Mouse (Mus musculus) embryonic facial prominence, embryonic 13.5 days (tissue): ENCODE measurements around the gene Ifi47. TPM values are rescaled to one million over a fixed set of nuclear protein-coding genes. Genes with fewer than 3 reads are reported as not detected.

ENCODE experiments used
- ATAC-seq: fragments of 200-750 bp; cut with Nextera tagmentation; 2 replicates; pipeline ENCODE4 v1.8.0; 2017; ENCODE audit warnings: low read depth; ENCODE audit not compliant: insufficient number of reproducible peaks, insufficient read depth, low FRiP score, low TSS enrichment
- H3K27ac ChIP-seq: fragments of 300-500 bp; sonication (generic); 2 replicates; pipeline ENCODE4 v1.5.1; 2015; ENCODE audit warnings: moderate library complexity, mild to moderate bottlenecking, inconsistent platforms
- H3K27me3 ChIP-seq: fragments of 300-500 bp; sonication (generic); 2 replicates; pipeline ENCODE4 v1.6.1; 2015; ENCODE audit warnings: mild to moderate bottlenecking, inconsistent platforms
- H3K36me3 ChIP-seq: fragments of 300-500 bp; sonication (generic); 2 replicates; pipeline ENCODE4 v1.6.1; 2015; ENCODE audit warnings: mild to moderate bottlenecking, inconsistent platforms
- H3K4me1 ChIP-seq: fragments of 300-500 bp; sonication (generic); 2 replicates; pipeline ENCODE4 v1.6.1; 2015; ENCODE audit warnings: inconsistent platforms
- H3K4me2 ChIP-seq: fragments of 300-500 bp; sonication (generic); 2 replicates; pipeline ENCODE4 v1.6.1; 2015; ENCODE audit warnings: moderate library complexity, mild to moderate bottlenecking, inconsistent platforms
- H3K4me3 ChIP-seq: fragments of 300-500 bp; sonication (generic); 2 replicates; pipeline ENCODE4 v1.5.1; 2015; ENCODE audit warnings: mild to moderate bottlenecking, inconsistent platforms
- H3K9ac ChIP-seq: fragments of 300-500 bp; sonication (generic); 2 replicates; pipeline ENCODE4 v1.6.1; 2015; ENCODE audit warnings: mild to moderate bottlenecking, inconsistent platforms
- H3K9me3 ChIP-seq: fragments of 300-500 bp; sonication (generic); 2 replicates; pipeline ENCODE4 v1.6.1; 2016; ENCODE audit warnings: inconsistent platforms
- WGBS: fragments of 180-500 bp; shearing (Covaris S2); methylation state at CpG from one replicate; pipeline ENCODE4 v1.1.7; 2015; ENCODE audit warnings: mixed read lengths; 5-methylcytosine and 5-hydroxymethylcytosine counted together
- polyA plus RNA-seq: library from polyadenylated mRNA; unstranded; fragments of >200 nt; fragmentation: Nextera tagmentation; extraction: Ambion mirVana; gene quantifications from 2 replicates; pipeline ENCODE4 v1.2.1, GENCODE M21; 2015

The Ifi47 gene
- polyA plus RNA-seq, 1 experiment from 2014 or later, result 0.72 TPM

DNA sequence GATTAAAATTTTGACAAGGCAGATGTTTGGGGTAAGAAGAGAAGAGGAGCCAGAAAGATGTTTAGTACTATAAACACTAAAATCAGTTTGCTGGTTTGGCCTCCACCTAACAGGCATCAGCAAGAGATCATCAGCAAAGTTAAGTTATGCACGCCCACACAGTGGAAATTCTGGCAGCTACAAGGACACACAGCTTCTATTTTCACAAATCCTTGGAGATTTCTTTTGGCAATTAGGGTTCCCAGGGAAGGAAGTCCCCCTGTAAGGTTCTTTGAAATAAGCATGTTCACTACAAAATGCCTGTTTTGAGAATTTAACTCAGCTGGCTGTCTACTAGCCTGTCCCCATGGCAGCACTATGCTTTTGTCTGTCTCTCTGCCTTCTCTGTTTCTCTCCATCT, 34.6 kb downstream of the Ifi47 start:
- Histone ChIP-seq H3K4me1 (no peaks in the 10 kb centered on the region), H3K36me3 (no peaks in the 10 kb centered on the region), H3K9me3 (no peaks in the 10 kb centered on the region), H3K4me3 (no peak overlapping the region), H3K9ac (no peak overlapping the region), H3K27ac (no peak overlapping the region), H3K27me3 (no peaks in the 10 kb centered on the region), H3K4me2 (no peak overlapping the region)
- 76% methylated on average over 1 of the region's 1 CpGs for WGBS
- ATAC-seq, result no peak

DNA sequence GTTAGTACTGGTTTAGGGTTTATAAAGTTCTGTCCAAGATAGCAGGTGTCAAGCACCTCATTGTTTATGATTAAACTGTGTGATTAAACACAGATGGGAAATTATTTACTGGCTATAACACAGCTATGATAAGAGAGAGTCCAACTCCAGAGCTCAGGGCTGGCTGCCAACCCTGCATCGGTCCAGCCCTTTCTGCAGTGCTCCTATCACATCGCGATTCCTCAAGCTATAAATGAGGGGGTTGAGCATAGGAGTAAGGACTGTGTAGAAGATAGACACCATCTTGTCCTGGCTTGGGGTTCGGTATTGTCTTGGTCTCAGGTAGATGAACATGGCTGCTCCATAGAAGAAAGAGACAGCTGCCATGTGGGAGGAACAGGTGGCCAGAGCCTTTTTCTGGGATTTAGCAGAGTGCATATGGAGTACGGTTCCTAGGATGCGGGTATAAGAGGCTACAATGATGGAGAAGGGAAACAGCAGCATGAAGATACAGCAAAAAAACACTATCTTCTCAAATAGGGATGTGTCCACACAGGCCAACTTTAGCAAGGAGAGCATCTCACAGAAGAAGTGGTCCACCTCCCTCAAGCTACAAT, 36.3 kb downstream of the Ifi47 start:
- Histone ChIP-seq H3K36me3 (no peaks in the 10 kb centered on the region), H3K9me3 (no peaks in the 10 kb centered on the region), H3K27ac (no peak overlapping the region), H3K9ac (no peak overlapping the region), H3K4me3 (no peak overlapping the region), H3K4me2 (no peak overlapping the region), H3K27me3 (no peaks in the 10 kb centered on the region), H3K4me1 (no peaks in the 10 kb centered on the region)
- no peak for ATAC-seq
- WGBS, result 91% methylated on average over 6 of the region's 6 CpGs

DNA sequence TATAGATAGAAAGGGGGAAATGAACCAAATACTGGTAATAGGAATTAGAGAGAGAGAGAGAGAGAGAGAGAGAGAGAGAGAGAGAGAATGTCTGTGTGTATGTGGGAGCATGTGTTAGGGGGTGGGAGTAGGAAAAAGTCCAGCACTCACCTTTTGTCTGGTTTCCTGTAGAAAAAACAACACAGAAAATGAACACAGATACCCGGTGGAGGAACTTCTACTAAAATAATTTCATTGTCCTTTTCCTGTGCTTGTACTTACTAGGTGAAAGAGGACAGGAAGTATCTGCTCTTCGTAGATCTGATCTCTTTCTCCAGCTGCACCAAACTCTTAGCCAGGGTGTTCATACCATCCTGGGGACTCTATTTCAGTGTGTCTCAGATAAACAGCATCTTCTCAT, 37.8 kb downstream of the Ifi47 start:
- no peak overlapping the region for H3K4me2 ChIP-seq
- no peaks in the 10 kb centered on the region for H3K4me1 ChIP-seq
- no peak overlapping the region for H3K9ac ChIP-seq
- no peak overlapping the region for H3K27ac ChIP-seq
- ATAC-seq, result no peak
- no peaks in the 10 kb centered on the region for H3K27me3 ChIP-seq
- 69% methylated on average over 2 of the region's 2 CpGs for whole genome bisulfite sequencing
- no peaks in the 10 kb centered on the region for H3K36me3 ChIP-seq
- no peak overlapping the region for H3K4me3 ChIP-seq
- H3K9me3 ChIP-seq, result no peaks in the 10 kb centered on the region

DNA sequence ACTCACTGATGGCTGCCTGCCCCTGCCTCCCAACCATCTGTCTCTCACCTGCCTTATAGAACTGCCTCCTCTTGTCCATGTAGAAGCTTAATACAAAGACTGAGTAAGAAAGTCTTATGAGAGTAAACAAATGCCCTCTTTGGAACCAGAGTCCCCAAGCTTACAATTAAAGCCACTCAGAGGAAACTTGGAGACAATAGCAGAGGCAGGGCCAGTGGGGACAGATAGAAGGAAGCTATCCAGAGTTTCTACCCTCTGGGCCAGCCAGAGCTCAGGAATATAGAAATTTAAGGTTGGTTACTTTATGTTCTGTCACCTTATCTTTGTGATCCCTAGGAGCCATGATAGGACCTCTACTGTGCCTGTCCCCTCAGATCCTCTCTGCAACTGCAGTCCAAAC, 38.4 kb downstream of the Ifi47 start, which contains the start of gene Olfr1396:
TSS of gene Olfr1396 (minus strand) at position 101 of the 400 bp plus-strand sequence.
- no peak within 1 kb of the TSS for H3K9ac ChIP-seq
- ATAC-seq, result no peak
- no peak within 1 kb of the TSS for H3K4me2 ChIP-seq
- no peaks in the 10 kb centered on the region for H3K36me3 ChIP-seq
- no peaks in the 10 kb centered on the region for H3K27me3 ChIP-seq
- no peaks in the 10 kb centered on the region for H3K9me3 ChIP-seq
- H3K4me3 ChIP-seq, result no peak within 1 kb of the TSS
- no peaks in the 10 kb centered on the region for H3K4me1 ChIP-seq
- no peak within 1 kb of the TSS for H3K27ac ChIP-seq

DNA sequence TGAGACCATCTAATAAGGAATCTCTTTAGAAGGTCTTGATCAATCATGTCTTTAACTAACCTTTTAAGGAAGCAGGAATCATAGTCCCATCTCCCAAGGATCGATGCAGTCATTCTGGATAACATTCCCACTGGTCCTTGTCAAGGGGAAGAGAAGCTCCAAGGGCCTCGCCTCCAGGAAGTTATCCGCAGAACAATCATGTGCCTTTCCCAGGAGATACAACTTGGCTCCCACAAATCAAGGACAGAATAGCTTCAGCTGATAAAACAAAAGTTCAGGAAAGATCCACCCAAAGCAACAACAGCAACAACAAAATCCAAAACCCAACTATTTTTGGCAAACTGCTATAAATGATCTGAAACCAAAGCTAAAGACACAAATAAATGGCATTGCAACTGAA, 43.2 kb downstream of the Ifi47 start:
- Histone ChIP-seq H3K27ac (no peak overlapping the region), H3K27me3 (no peaks in the 10 kb centered on the region), H3K9ac (no peak overlapping the region), H3K4me2 (no peak overlapping the region), H3K36me3 (no peaks in the 10 kb centered on the region), H3K4me1 (no peaks in the 10 kb centered on the region), H3K9me3 (no peaks in the 10 kb centered on the region), H3K4me3 (no peak overlapping the region)
- ATAC-seq, result no peak
- 78% methylated on average over 3 of the region's 3 CpGs for WGBS

DNA sequence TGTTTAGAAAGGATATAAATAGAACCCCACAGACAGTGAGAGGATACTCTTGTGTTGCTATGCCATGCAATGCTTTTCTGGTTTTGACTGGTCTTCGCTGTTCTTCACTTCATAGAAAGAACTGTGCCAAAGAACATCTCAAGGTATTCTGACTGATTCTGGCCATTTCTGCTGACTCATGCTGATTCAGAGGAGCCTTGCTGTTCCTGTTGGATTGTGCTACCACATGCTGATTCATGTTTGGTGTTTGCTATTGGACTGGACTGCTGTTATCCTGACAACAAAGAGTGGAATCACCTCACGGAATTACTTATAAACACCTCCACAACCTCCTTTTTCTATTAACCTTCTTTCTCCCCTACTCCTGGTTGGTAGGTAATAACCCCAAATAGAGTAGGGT, 47.8 kb downstream of the Ifi47 start:
- no peak for ATAC-seq
- H3K9ac ChIP-seq, result no peak overlapping the region
- H3K9me3 ChIP-seq, result no peaks in the 10 kb centered on the region
- no peak overlapping the region for H3K4me2 ChIP-seq
- H3K27ac ChIP-seq, result no peak overlapping the region
- no peaks in the 10 kb centered on the region for H3K27me3 ChIP-seq
- no peak overlapping the region for H3K4me3 ChIP-seq
- no peaks in the 10 kb centered on the region for H3K36me3 ChIP-seq
- WGBS, result 89% methylated on average over 2 of the region's 2 CpGs
- H3K4me1 ChIP-seq, result no peaks in the 10 kb centered on the region

DNA sequence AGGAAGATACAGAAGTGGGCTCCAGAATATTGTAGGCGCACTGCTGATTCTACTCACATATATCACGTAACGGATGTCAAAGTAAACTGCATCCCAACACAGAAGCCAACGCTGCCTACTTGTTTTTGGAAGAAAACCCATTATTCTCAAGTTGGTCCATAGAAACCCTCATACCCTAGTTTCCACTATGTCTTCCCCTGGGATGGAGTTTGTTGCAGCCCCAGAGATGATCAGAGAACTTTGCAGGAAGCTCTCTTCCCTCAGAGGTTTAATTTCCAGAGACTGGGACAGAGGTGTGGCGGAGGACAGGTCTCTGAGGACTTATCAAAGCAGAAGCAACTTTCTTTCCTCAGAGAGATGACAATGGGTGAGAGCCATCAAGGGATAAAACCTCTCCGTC, 65.6 kb downstream of the Ifi47 start, which contains the start of gene Olfr1395:
TSS of gene Olfr1395 (plus strand) at position 301 of the 400 bp plus-strand sequence.
- no peak within 1 kb of the TSS for H3K4me2 ChIP-seq
- H3K4me3 ChIP-seq, result no peak within 1 kb of the TSS
- no peaks in the 10 kb centered on the region for H3K9me3 ChIP-seq
- H3K36me3 ChIP-seq, result no peaks in the 10 kb centered on the region
- H3K9ac ChIP-seq, result no peak within 1 kb of the TSS
- no peaks in the 10 kb centered on the region for H3K27me3 ChIP-seq
- H3K4me1 ChIP-seq, result no peaks in the 10 kb centered on the region
- WGBS, result 84% methylated on average over 6 of the region's 6 CpGs
- no peak within 1 kb of the TSS for H3K27ac ChIP-seq
- no peak for ATAC-seq

Other genes starting within 250 kb of the Ifi47 start
- 3.4 and 3.6 TPM in 2 replicates for gene Gm12184, start 249.9 kb upstream of the Ifi47 start, polyA plus RNA-seq
- 3.9 and 4.3 TPM in 2 replicates for gene Irgm1, start 204.9 kb upstream of the Ifi47 start, polyA plus RNA-seq
- 0.23 and 0.28 TPM in 2 replicates for gene Gm5431, start 174.4 kb upstream of the Ifi47 start, polyA plus RNA-seq
- 2.1 and 9.1 TPM in 2 replicates for gene Psme2b, start 130.4 kb upstream of the Ifi47 start, polyA plus RNA-seq
- gene Olfr56, start 97.7 kb upstream of the Ifi47 start, polyA plus RNA-seq, result not detected in 2 replicates
- 0.29 and 0.48 TPM in 2 replicates for gene 9930111J21Rik1, start 97.2 kb upstream of the Ifi47 start, polyA plus RNA-seq
- gene Gm12185, start 84.4 kb upstream of the Ifi47 start, polyA plus RNA-seq, result 0.07 TPM in 1 of 2 replicates, not detected in the other
- not detected in 2 replicates for gene Tgtp1, start 82.4 kb upstream of the Ifi47 start, polyA plus RNA-seq
- 0.20 and 0.61 TPM in 2 replicates for gene 9930111J21Rik2, start 25.3 kb upstream of the Ifi47 start, polyA plus RNA-seq
- 0.11 and 0.30 TPM in 2 replicates for gene Tgtp2, start 12.4 kb upstream of the Ifi47 start, polyA plus RNA-seq
- 0.07 TPM in 1 of 2 replicates, not detected in the other for gene Olfr1396, start 38.3 kb downstream of the Ifi47 start, polyA plus RNA-seq
- 0.08 TPM in 1 of 2 replicates, not detected in the other for gene Olfr1395, start 65.7 kb downstream of the Ifi47 start, polyA plus RNA-seq
- gene Olfr1394, start 77.8 kb downstream of the Ifi47 start, polyA plus RNA-seq, result not detected in 2 replicates
- 0.51 and 0.81 TPM in 2 replicates for gene Btnl9, start 110.6 kb downstream of the Ifi47 start, polyA plus RNA-seq
- gene Zfp62, start 126.7 kb downstream of the Ifi47 start, polyA plus RNA-seq, result 41.7 and 46.5 TPM in 2 replicates
- 53.5 and 56.7 TPM in 2 replicates for gene Mgat1, start 167.6 kb downstream of the Ifi47 start, polyA plus RNA-seq
- gene Olfr1393, start 201.7 kb downstream of the Ifi47 start, polyA plus RNA-seq, result not detected in 2 replicates
- gene Olfr1392, start 208.7 kb downstream of the Ifi47 start, polyA plus RNA-seq, result not detected in 2 replicates
- gene Olfr10, start 228.2 kb downstream of the Ifi47 start, polyA plus RNA-seq, result not detected in 2 replicates
- gene Olfr1391, start 246.2 kb downstream of the Ifi47 start, polyA plus RNA-seq, result 0.10 TPM in 1 of 2 replicates, not detected in the other